Mouse (Mus musculus) liver, adult 2 months (tissue): ENCODE results near the gene Iqsec2.

Experiments used
- CTCF ChIP-seq: fragments of 200-500 bp; IDR thresholded peaks from 2 replicates; pipeline ENCODE4 v1.5.1; 2011; ENCODE audit warnings: low read depth, low read length, control low read depth
- POLR2A ChIP-seq: fragments of 200-500 bp; IDR thresholded peaks from 2 replicates; pipeline ENCODE4 v1.6.1; 2011; ENCODE audit warnings: low read length, control low read depth; ENCODE audit not compliant: insufficient read depth; ENCODE audit errors: extremely low read depth

- TF ChIP-seq CTCF = no peak
- no peak for TF ChIP-seq POLR2A
These were observed 100.6 kb downstream of the Iqsec2 start for GRCm38 (mm10) chrX:152244492-152245189.
